Mouse (Mus musculus) C2C12 (cell line): Measurements from ENCODE around the gene Mylip. TPM values are rescaled to one million over a fixed set of nuclear protein-coding genes. Genes with fewer than 3 reads are reported as not detected.

Experiments used
- H3K27me3 ChIP-seq: one replicate; pipeline ENCODE4 v1.6.1; 2011; ENCODE audit not compliant: control insufficient read depth, insufficient read depth, insufficient read length
- H3K36me3 ChIP-seq: one replicate; pipeline ENCODE4 v1.6.1; 2011; ENCODE audit not compliant: control insufficient read depth, insufficient read depth
- H3K4me3 ChIP-seq: one replicate; pipeline ENCODE4 v1.5.1; 2011; ENCODE audit warnings: mild to moderate bottlenecking, control low read depth; ENCODE audit not compliant: poor library complexity, insufficient read depth, severe bottlenecking
- H3K79me2 ChIP-seq: one replicate; pipeline ENCODE4 v1.6.1; 2011; ENCODE audit not compliant: control insufficient read depth, insufficient read depth
- H3K79me3 ChIP-seq: one replicate; pipeline ENCODE4 v1.6.1; 2011; ENCODE audit warnings: low read depth, control low read depth
- H3ac ChIP-seq: one replicate; pipeline ENCODE3; 2011; ENCODE audit warnings: low read depth; ENCODE audit not compliant: control insufficient read depth, insufficient read length
- CEBPB ChIP-seq: IDR thresholded peaks from one replicate; pipeline ENCODE4 v1.6.1; 2011; ENCODE audit warnings: low read depth, mild to moderate bottlenecking, control low read depth, moderate library complexity
- CTCF ChIP-seq: IDR thresholded peaks from one replicate; pipeline ENCODE4 v1.5.1; 2011; ENCODE audit not compliant: control insufficient read depth, insufficient read depth, insufficient read length
- FOSL1 ChIP-seq: IDR thresholded peaks from one replicate; pipeline ENCODE4 v1.8.0; 2011; ENCODE audit warnings: mild to moderate bottlenecking, low read length; ENCODE audit not compliant: poor library complexity, insufficient read depth, severe bottlenecking
- MAX ChIP-seq: IDR thresholded peaks from one replicate; pipeline ENCODE4 v1.6.1; 2011; ENCODE audit warnings: mild to moderate bottlenecking, control low read depth
- MYOD1 ChIP-seq: IDR thresholded peaks from one replicate; pipeline ENCODE4 v1.6.1; 2011; ENCODE audit warnings: low read depth; ENCODE audit not compliant: control insufficient read depth, insufficient read length
- MYOG ChIP-seq: IDR thresholded peaks from one replicate; pipeline ENCODE4 v1.6.1; 2011; ENCODE audit not compliant: control insufficient read depth, insufficient read length; ENCODE audit errors: extremely low read depth
- USF1 ChIP-seq: IDR thresholded peaks from one replicate; pipeline ENCODE4 v1.6.1; 2011; ENCODE audit warnings: low read depth, mild to moderate bottlenecking, control low read depth, moderate library complexity
- polyA plus RNA-seq: library from polyadenylated mRNA; unstranded; fragments of >200 nt; fragmentation: generic; extraction: Trizol; gene quantifications from one replicate; pipeline ENCODE4 v1.2.1, GENCODE M21; 2012; ENCODE audit warnings: missing spikeins

Mylip gene
- polyA plus RNA-seq, 1 experiment, result 4.8 TPM

DNA sequence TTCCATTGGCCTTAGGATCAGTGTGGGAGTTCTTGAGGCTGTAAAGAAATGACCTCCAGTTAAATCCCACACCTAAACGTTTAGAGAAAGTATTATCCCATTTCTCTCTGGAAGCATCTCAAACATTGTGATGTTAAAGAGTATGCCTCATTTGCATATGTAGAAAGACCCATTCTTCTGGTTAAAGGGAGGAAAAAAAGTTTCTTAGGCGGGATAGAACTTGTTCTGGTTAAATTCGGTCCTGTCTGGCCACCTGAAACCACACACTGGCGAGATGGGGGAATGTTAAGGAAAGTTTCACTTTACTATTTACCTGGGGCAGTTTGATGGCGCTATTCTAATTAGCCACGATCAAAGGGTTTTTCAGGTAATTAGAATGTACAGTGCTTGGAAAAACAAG, 14.7 kb upstream of the Mylip start:
- TF ChIP-seq USF1, result no peak
- no peak for TF ChIP-seq CEBPB
- TF ChIP-seq MYOD1, result no peak
- no peak for TF ChIP-seq MYOG
- TF ChIP-seq MAX, result no peak
- no peak for TF ChIP-seq FOSL1
- no peak for TF ChIP-seq CTCF
- no peak overlapping the region for H3K4me3 ChIP-seq
- no peaks in the 10 kb centered on the region for H3K79me3 ChIP-seq
- H3ac ChIP-seq, result no peak overlapping the region
- no peaks in the 10 kb centered on the region for H3K36me3 ChIP-seq
- H3K79me2 ChIP-seq, result no peaks in the 10 kb centered on the region
- H3K27me3 ChIP-seq, result no peaks in the 10 kb centered on the region

DNA sequence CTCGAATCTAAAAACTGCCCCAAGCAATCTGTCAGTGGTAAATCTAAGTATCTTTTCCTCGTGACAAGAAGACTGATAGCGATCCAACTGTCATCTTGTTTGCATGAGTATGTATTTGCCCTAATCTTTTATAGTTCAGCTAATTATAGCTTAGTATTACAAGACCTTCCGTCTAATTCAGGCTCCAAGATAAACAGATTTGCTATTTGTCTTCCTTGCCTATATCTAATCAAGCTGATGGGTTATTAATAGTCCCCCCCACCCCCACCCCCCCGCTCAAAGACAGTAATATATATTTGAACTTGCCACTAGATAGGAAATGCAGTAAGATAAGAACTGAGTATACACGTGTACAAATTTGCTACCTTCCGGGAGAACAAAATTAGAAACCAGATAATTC, 7.3 kb upstream of the Mylip start:
- Histone ChIP-seq H3K79me2 (no peaks in the 10 kb centered on the region), H3K4me3 (no peak overlapping the region), H3K79me3 (no peaks in the 10 kb centered on the region), H3K36me3 (no peaks in the 10 kb centered on the region), H3K27me3 (no peaks in the 10 kb centered on the region), H3ac (no peak overlapping the region)
- TF ChIP-seq FOSL1 (no peak), CTCF (no peak), CEBPB (no peak), USF1 (no peak), MYOG (no peak), MYOD1 (no peak), MAX (no peak)

DNA sequence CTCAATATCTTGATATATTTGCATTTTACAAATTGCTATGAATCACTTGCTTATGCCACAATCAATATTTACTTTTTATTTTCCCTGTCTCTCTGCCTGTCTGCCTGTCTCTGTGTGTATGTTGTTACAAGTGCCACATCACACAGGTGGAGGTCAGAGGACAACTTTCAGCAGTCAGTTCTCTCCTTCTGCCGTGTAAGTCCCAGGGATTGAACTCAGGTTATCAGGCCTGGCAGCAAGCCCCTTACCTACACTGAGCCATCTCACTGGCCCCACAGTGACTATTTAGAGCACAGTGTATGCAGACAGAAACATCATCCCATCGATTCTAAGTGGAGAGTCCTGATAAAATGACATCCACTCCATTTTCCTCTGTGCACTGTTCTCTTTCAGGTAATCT, 4.9 kb upstream of the Mylip start:
- no peaks in the 10 kb centered on the region for H3K79me3 ChIP-seq

DNA sequence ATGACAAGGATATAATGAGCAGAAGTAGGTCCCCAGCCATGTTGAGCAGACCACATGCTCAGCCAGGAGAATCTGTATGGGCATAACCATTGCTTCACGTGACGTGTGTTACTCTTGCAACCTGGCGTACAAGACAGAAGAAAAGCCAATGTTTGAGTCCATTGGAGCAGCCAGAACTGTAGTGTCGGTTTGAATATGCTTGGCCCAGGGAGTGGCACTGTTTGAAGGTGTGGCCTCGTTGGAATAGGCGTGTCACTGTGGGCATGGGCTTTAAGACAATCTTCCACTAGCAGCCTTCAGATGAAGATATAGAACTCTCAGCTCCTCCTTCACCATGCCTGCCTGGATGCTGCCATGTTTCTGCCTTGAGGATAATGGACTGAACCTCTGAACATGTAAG, 4.0 kb upstream of the Mylip start:
- peaks cover 9% of the 10 kb centered on the region for H3K79me2 ChIP-seq
- H3K79me3 ChIP-seq, result peaks cover 2% of the 10 kb centered on the region
- TF ChIP-seq MYOD1 (no peak), USF1 (no peak), CEBPB (no peak), CTCF (no peak)
- H3K36me3 ChIP-seq, result no peaks in the 10 kb centered on the region
- H3K27me3 ChIP-seq, result no peaks in the 10 kb centered on the region
- H3ac ChIP-seq, result no peak overlapping the region
- H3K4me3 ChIP-seq, result no peak overlapping the region

More for the DNA sequence above, 4.9 kb upstream of the Mylip start:
- Histone ChIP-seq H3K36me3 (no peaks in the 10 kb centered on the region), H3ac (no peak overlapping the region), H3K27me3 (no peaks in the 10 kb centered on the region), H3K79me2 (peaks cover under 1% of the 10 kb centered on the region), H3K4me3 (no peak overlapping the region)
- TF ChIP-seq CTCF (no peak), CEBPB (no peak), MYOD1 (no peak), USF1 (no peak), MAX (no peak), MYOG (no peak), FOSL1 (no peak)

DNA sequence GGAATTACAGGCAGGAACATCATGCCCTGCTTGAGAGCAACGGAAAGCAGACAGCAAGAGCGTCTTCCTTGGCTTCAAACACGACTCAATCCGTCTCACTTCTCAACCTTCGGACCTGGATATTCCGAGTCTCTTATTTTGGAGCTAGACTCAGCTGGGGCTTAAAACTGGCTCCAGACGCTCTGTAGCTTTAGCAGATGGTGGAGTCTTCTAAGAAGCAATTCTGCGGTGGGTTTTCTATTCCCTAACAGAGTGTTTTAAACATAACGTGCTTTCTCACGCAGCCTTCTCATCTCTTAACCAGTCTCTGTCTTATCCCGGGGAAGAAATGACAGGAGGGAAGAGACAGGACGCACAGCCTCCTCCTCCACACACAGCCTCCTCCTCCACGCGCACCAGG, 3.3 kb upstream of the Mylip start:
- H3K79me2 ChIP-seq, result peaks cover 17% of the 10 kb centered on the region
- peaks cover 4% of the 10 kb centered on the region for H3K79me3 ChIP-seq
- H3K4me3 ChIP-seq, result no peak overlapping the region
- no peak overlapping the region for H3ac ChIP-seq
- TF ChIP-seq MAX (no peak), MYOD1 (no peak), USF1 (no peak), CTCF (no peak), FOSL1 (no peak)
- no peaks in the 10 kb centered on the region for H3K36me3 ChIP-seq
- no peaks in the 10 kb centered on the region for H3K27me3 ChIP-seq

DNA sequence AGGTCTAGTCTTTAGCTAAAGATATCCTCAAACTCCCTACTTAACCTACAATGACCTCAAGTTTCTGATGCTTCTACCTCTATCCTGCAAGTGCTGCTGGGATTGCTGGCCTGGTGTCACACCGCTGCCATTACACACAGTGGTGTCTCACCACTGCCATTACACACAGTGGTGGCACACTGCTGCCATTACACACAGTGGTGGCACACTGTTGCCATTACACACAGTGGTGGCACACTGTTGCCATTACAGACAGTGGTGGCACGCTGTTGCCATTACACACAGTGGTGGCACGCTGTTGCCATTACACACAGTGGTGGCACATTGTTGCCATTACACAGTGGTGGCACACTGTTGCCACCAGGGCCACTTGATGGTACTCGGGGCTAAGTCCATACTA, 2.3 kb upstream of the Mylip start:
- Histone ChIP-seq H3K36me3 (peaks cover 2% of the 10 kb centered on the region), H3K79me3 (peaks cover 5% of the 10 kb centered on the region), H3K27me3 (no peaks in the 10 kb centered on the region), H3K79me2 (peaks cover 22% of the 10 kb centered on the region), H3K4me3 (no peak overlapping the region), H3ac (no peak overlapping the region)
- TF ChIP-seq MYOG, result no peak
- TF ChIP-seq MAX, result no peak
- TF ChIP-seq MYOD1, result no peak
- no peak for TF ChIP-seq CTCF
- no peak for TF ChIP-seq CEBPB
- TF ChIP-seq USF1, result no peak
- no peak for TF ChIP-seq FOSL1
